Mouse (Mus musculus) yolk sac, embryonic 10.5 days (tissue): ENCODE data around the gene Letm1.

Experiments used
- DNase-seq: peaks from one replicate; pipeline ENCODE4 v3.0.0-alpha.2; 2017; ENCODE audit warnings: low spot score

The Letm1 gene

DNA sequence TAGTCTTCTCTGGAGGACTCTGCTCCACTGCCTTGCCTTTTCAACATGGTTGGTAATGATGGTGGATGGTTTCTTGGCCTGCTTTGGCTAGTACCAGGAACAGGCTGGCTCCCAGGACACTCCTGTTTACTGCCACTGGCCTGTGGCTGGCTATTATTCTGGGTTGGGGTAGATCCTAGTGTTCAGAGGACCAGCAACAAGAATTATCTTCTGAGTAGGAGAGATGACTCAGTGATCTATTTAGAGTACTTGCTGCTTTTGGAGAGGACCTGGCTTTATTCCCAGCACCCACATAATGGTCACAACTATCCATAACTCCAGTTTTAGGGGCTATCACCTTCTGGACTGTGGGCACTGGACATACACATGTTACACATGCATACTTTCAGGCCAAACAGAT is 44.3 kb downstream of the Letm1 start:
- no peak for DNase-seq

DNA sequence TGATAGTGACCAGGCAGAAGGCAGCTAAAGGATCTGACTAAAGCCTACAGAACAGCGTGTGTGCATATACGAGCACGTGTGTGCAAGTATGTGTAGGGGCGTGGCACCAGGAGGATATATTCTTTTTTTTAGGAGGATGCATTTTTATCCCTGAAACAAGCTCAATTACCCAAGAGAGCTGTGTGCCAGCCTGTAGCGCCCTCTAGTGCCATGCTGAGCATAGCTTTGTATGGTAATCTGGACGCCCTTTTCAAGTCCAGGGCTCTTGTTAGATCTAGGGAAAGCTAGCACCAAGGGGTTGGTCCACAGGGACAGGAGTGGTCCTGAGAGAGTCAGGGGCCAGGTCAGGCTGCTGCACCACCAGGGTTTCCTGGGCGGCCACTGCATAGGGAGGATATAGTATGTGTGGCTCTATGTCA is 44.7 kb downstream of the Letm1 start:
- DNase-seq, result peak; percentile 56

DNA sequence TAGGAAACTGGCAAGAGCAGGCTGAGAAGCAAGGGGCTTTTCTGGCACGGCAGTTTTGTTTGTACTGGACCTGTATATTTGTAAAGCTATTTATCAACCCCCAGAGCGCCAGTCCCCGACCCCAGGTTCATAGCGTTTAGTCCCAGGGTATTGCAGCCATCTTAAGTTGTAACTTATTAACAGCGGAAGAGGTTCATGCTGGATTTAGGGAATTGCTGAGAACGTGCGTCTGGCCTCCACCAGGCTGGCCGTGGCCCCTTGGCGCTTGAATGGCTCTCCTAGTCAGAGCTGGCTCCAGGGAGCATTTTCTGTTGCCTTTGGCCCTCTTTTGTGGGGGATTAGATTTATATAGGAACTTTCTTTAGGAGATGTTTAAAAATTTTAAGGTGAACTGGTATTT is 46.4 kb downstream of the Letm1 start:
- DNase-seq, result peak; percentile 43

DNA sequence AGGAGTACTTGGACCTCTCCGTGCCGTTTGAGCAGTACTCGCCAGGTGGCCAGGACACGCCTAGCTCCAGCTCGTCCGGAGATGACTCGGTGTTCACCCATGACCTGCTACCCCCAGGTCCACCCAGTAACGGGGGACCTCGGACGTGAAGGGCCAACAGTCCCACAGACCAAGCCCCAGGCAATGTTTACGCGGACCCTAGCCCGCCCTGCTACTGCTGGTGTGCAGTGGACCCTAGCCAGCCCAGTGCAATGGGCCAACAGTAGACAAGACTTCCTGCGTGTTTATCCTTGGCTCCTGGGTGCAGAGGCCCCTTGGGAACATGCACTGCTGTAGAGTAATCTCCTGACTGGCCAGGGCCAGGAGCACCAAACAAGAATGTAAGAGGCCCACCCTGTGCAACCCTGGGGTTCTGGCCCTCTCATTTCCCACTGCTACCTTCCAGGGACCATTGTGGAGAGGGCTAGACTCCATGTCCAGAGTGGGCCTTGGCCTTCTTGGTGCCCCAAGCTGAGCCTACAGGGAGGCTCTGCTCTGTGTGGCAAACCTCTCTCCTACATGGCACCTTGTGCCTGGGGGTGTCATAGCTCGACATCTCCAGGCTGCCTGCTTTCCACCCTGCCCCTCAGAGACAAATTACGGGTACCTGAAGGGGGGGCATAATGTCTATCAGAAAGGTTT is 47.1 kb downstream of the Letm1 start:
- no peak for DNase-seq

DNA sequence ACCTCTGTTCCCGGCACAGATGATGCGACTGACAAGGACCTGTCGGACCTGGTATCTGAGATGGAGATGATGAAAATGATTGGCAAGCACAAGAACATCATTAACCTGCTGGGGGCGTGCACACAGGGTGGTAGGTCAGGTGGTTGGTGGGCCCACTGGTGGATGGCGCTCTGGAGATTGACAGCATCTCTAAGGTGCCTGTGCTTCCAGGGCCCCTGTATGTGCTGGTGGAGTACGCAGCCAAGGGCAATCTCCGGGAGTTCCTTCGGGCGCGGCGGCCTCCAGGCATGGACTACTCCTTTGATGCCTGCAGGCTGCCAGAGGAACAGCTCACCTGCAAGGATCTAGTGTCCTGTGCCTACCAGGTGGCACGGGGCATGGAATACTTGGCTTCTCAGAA is 48.8 kb downstream of the Letm1 start:
- DNase-seq, result no peak

DNA sequence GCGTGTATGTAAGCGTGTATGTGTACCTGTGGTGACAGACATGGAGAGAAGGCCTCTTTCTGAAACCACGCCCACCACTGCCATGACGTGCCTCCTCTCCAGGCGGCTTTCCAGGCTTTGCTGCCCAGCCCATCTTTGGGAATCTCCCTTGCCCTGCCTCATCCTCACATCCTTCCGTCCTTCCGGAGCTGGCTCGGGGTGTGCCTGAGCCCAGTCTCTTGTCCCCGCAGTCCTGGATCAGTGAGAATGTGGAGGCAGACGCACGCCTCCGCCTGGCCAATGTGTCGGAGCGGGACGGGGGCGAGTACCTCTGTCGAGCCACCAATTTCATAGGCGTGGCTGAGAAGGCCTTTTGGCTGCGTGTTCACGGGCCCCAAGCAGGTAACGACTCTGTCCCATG is 51.6 kb downstream of the Letm1 start:
- DNase-seq, result no peak

DNA sequence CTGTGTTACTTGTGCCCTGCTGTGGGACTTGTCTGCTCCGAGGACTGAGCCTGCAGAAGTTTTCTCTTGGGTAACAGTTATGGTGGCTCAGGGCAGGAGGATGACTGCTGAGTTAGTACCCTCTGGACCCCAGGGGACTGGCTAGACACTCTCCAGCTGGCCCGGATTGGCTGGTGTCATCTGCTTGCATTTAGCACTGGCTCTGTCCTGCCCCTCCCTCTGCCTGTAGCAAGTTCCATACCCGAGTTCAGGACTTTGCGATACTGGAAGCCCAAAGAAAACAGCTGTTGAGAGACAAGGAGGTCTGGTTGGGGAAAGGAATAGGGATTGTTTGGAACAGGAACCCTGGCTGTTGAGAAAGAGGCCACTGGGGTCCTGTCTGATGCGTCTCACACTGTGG is 52.1 kb downstream of the Letm1 start:
- no peak for DNase-seq

DNA sequence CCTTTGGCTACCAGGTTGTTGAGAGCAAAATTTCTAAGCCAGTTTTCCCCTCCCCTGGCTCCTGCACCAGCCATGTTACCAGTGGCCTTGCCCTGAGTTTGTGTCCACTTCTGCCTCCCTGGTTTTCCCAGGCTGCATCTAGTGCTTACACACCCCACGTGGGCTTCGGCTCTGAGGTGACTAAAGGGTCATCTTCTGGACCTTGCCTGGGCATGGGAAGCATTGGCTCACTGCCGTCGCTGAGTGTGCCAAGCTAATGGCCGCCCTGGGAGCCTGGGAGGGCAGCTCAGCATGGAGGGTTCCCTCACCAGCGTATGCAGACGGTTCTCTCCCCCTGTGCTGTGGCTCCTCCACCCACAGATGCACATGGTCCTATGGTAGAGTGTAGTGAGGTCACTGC is 53.8 kb downstream of the Letm1 start:
- no peak for DNase-seq

DNA sequence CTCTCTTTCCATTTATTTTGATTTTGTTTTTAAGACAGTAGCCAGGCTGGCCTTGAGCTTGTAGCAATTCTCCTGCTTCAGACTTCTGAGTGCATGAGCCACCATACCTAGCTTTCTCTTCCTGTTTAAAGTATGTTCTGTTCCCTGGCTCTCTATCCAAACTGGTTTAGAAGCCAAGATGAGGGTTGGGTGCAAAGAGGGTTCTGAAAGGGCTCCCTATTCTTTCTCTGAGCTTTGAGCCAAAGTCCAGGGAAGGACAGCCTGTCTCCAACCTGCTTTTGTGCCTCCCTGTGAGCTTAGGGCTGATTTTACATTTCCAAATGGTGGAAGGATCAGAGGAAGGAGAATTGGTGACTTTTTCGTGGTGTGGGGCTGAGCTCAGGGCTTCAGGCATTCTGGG is 55.7 kb downstream of the Letm1 start:
- no peak for DNase-seq

DNA sequence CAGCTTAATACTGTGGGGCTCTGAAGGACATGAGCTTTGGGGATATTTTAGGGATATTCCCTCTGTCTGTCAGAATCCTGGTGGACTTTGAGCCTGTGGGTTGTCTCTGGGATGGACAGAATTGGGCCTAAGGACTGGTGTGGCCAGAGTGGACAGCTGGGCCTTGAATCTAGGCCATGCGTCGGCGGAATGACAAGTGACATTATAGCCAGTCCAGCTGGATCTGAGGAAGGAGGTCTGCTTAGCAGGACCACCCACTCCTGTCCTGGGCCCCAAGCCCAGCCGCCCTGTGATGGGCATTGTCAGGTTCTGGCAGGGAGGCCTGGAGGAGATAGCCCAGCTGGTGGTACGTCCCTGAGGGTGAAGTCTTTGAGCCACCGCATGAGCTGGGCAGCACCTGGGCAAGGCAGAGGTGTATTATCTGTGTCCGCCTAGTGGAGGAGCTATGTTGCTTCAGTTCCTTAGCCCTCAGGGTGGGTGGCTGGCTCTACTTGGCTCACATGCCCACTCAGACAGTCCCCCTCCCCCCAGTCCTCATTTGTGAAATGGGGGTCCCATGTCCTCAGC is 56.5 kb downstream of the Letm1 start:
- DNase-seq, result no peak

DNA sequence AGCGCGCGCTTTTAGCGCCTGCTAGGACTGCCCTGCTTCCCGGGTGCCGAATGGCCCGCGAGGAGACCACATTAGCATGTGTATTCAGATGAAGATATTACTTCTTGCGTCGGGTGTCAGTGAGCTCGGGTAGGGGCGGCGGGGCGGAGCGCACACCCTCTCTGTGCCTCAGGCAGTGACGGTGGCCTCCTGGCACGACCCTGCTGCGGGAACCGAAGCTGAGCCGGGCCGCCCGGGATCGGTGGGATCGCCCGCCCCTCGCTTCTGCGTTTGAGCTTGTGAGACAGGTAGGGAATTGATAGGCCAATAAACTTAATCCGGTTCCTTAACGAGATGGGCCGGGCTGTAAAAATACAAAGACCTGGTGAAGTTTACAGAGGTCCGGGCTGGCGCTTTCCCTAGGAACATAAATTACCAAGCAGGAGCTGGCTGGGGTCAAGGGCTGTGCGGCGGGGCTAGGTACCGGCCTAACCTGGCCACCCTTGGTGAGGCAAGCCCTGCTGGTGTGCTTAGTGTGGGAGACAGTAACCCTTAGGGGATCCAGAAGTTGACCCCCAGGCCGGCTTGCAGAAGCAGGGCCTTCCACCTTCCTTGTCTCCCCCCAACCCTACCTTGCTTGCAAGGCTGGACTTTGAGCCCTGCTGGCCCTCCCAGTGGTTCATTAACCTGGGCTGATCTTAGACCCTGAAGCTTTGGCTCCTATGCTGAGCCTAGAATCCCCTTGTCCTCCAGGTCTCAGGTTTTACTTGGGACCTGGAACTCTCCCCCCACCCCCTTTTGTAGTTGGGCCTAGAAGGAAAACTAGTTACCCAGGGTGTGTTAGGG is 58.8 kb downstream of the Letm1 start:
- peak; percentile 87 for DNase-seq

DNA sequence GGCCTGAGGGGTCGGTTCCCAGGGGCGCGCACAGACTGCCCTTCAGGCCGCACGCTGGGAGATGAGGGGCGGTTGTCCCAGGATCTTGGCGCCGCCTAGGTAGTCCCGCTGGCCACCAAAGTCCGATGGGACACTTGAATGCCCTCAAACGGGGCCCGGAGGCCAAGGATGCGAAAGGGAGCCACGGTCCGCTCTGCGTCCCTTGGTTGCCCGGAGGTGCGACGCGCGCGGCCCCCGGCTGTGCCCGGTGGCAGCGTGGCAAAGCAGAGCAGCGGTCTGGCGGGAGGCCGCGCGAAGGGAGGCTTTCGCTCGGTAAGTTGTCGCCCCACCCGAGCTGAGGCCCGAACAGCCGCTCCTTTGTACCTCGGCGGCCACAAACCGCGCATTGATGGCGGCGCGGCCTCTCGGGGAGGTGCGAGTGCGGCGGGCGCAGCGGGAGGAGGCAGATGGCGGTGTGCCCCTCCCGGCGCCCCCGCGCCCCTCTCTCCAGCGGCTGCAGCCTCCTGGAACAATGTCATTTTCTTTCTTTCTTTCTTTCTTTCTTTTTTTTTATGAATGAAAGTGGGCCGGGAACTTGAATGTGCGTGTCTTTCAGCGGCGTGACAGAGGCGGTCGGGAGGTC is 59.5 kb downstream of the Letm1 start:
- peak; percentile 46 for DNase-seq

DNA sequence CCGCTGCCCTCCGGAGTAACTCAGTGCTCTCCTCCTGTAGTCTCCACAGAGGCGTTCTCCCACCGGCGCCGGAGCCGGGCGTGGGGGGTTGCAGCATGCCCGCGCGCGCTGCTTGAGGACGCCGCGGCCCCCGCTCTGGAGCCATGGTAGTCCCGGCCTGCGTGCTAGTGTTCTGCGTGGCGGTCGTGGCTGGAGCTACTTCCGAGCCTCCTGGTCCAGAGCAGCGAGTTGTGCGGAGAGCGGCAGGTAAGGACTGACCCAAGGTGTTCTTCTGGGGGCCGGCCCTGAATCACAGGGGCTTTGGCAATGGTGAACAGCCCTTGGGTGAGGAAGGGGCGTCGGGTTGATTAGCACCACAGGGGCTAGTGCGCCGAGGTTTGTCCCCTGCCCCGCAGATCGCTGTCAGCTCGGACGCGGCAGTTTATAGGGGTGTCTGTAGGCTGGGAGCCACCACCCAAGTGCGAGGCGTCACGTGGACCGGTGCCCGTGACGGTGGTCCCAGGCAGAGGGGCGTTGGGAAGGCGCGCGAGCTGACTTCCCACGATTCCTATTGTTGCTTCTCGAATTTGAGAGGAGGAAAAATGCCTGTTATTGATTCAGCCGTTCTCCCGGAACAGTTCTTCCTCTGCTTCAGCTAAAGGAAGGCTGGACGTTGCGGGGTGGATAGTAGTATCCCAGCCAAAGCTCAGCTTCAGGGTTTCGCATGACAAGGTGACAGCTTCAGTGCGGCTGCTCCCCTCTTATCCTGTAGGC is 60.2 kb downstream of the Letm1 start:
- no peak for DNase-seq

DNA sequence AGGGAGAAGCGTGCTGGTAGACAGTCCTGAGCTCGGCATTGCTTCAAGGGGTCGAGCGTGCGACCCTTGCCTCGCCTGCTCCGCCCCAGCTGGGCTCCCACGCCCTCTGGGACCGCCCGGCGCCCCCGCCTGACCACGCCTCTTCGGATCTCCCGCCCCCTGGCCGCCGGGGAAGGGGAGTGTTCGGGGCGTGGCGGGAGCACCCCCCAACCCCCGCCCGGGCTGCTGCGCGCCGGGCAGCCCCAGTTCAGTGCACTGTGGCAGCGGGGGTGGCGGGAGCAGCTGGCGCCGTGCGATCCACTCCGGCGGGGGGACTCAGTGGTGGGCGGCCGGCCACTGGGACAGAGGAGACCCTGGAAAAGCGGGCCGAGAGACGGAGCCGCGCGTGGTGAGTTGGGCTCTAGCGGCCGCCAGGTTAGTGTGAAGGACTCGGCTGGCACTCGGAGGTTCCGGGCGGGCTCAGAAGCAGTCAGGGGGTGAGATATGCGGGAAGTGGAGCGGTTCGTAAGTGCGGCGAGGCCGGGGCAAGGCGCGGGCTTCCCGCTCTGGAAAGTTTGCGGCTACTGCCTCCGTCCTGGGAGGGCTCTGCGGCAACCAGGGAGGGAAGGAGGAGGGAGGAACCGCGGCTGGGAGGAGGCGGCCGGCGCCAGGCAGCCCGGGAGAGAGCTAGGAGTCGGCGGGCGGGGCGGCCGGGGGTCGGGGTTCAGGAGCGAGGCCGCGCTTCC is 60.9 kb downstream of the Letm1 start, which contains the start of gene Fgfr3:
TSS of gene Fgfr3 (plus strand) at position 134 of the 725 bp plus-strand sequence.
- peak; percentile 89 for DNase-seq

DNA sequence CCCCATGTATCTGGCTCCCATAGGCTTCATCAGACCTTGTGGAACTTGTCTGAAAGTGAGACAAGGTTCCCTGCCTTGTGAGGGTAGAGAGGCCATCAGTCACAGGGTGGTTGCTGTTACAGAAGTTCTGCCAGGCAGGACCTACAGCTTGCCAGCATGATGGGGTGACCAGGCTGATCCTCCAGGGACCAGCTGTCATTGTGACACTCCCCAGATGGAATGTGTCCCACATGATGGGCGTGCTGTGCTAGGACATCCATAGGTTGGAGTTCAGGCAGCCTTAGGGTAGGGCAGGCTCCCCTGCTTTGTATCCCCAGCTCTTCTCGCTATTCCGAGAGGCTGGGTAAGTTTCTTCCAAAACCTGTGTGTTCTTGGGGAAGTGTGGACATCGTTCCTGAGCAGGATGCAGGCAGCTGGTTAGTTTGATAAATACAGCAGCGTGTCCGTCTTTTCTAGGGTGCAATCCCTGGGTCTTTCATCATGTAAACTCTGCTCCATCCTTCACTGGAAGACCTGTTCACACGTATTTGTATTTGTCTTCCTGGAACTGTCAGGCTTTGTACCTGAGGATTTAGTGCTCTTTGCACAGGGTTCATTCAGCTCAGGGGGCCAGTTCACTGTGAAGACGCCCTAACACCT is 61.6 kb downstream of the Letm1 start:
- peak; percentile 36 for DNase-seq

DNA sequence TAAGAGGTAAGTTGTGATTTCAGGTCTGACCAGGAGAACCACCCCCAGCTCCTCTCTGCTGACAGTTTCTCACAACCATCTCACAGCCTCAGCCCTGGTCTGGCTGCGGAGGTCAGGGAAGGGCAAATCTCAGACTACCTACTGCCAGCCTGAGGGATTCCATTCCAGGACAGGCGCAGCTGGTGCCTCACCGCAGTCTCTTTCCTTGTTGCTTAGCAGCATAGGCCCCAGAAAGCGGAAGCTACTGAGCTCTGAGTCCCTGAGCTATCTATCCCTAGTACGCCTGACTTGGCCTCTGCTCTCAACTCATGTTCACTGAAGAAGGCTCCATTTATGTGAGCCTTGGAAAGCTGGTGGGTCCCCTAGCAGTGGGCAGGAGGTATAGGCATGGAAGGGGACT is 64.2 kb downstream of the Letm1 start:
- DNase-seq, result peak; percentile 44

DNA sequence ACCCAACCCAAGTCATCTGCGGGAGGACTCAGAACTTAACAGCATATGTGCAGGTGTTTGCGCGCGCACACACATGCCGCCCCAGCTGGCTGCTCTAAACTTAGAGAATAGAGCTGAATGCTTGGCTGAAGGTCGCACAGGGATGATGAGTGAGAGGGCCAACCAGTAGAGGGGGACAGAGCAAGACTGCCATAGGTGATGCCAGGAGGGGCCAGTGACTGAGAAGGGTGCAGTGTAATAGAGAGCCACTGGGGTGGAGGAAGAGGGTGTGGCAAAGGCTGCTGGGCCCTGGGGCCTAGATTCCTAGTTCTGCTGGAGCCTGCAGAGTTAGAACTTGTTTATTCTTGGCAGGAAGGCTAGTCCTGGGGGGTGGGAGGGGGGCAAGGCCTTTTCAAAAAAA is 66.2 kb downstream of the Letm1 start:
- DNase-seq, result no peak

DNA sequence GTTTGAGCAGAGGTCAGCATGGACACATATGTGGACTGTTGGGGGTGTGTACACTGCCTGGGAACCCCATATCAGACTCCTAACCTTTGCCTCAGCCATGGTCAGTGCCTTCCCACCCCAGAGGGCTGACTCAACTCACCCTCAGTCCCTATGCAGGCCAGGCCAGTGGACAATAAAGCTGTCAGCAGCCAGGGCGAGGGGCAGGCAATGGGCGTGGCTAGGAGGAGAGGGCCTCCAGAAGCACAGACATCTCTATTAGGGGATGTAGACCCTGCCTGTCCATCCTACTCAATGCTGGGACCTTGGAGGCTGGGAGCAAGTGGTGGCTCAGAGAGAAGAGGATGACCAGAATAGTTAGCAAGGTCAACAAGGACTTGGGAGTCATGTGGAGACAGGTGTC is 67.4 kb downstream of the Letm1 start:
- DNase-seq, result no peak

DNA sequence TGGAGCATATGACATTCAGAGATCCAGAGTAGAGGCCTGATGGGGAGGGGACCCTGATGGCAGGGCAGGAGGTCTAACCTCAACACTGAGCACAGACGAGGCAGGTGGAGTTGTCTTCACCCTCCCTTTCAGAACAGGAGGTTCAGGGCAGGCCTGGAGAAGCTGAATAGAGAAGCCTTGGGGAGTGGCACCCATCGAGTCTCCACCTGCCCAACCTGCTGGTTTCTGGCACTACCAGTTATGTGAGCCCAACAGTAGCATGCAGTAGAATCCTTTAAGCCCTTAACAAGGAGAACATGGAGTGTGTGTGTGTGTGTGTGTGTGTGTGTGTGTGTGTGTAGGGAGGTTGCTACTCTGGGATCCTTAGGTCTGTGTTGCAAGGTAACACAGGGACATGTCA is 70.1 kb downstream of the Letm1 start:
- DNase-seq, result no peak

DNA sequence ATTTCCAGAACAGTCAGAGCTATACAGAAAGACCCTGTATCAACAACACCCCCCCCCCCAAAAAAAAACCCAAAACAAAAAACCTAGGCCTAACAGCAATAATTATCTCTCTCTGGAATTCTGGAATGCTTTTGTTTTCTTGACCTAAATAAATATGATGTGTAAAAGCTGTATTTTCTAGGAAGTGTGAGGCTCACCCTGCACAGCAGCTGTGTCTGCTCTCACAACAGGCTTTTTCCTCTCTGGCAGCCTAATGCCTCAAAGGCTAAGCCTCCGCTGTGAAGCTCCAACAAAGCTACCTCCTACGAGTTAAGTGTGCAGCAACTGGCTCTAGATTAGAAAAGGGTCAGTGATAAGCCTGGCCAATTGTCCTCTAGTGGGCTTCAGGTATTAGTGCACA is 73.6 kb downstream of the Letm1 start:
- DNase-seq, result no peak

DNA sequence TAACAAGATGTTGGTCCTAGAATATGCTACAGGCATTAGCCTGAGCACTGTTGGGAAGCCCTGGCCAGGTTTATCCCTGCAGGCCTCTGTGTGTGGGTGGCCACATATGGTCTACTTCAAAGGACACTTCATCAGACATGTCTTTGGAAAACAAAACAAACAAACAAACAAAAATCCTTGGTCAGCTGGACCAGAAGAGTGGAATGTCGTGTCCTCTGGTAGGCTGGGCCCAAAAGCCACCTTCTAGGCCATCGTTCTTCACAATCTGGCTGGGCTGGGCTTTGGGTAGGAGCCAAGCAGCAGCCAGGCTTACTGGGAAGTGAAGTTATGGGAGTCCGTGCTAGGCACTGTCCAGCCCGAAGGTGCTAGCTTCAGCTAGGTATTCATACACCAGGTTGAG is 75.5 kb downstream of the Letm1 start:
- no peak for DNase-seq
